Mouse (Mus musculus) bone marrow, adult 2 months (tissue): ENCODE data around the gene Dock1.

Source experiments
- CTCF ChIP-seq: fragments of 200-500 bp; IDR thresholded peaks from 2 replicates; pipeline ENCODE4 v1.5.1; 2011; ENCODE audit warnings: low read length, control low read depth; ENCODE audit not compliant: control insufficient read depth, insufficient read depth
- POLR2A ChIP-seq: fragments of 200-500 bp; IDR thresholded peaks from 2 replicates; pipeline ENCODE4 v1.6.1; 2011; ENCODE audit warnings: low read depth, mild to moderate bottlenecking, control low read depth, low read length, borderline replicate concordance; ENCODE audit not compliant: control insufficient read depth

- TF ChIP-seq CTCF (peak; percentile 39; the same call in 1 of the 2 replicates), POLR2A (no peak)
Observed at GRCm38 (mm10) chr7:134960871-134961270, 290.4 kb downstream of the Dock1 start.
